Mouse (Mus musculus): ENCODE measurements at regions not wholly inside any gene's neighbourhood (a gene's known extent, or its start where the extent isn't known, plus 50 kb on each side); places are given as distances from the start of the nearest gene placed in this dataset.

GRCm38 (mm10) chr3:41235610-41236009, 152.8 kb upstream of the Pgrmc2 start:
- TF ChIP-seq CTCF (IDR thresholded peaks at IDR 0.05; ENCODE audit: low read depth, low read length) (no peak), POLR2A (IDR thresholded peaks at IDR 0.05; ENCODE audit: insufficient read depth, low read length) (no peak)
